Mouse (Mus musculus): ENCODE results near the gene Fth1. TPM values are rescaled to one million over a fixed set of nuclear protein-coding genes. Genes with fewer than 3 reads are reported as not detected.

The Fth1 gene
- polyA plus RNA-seq, 1 experiment from 2014 or later = 1,442 TPM

DNA sequence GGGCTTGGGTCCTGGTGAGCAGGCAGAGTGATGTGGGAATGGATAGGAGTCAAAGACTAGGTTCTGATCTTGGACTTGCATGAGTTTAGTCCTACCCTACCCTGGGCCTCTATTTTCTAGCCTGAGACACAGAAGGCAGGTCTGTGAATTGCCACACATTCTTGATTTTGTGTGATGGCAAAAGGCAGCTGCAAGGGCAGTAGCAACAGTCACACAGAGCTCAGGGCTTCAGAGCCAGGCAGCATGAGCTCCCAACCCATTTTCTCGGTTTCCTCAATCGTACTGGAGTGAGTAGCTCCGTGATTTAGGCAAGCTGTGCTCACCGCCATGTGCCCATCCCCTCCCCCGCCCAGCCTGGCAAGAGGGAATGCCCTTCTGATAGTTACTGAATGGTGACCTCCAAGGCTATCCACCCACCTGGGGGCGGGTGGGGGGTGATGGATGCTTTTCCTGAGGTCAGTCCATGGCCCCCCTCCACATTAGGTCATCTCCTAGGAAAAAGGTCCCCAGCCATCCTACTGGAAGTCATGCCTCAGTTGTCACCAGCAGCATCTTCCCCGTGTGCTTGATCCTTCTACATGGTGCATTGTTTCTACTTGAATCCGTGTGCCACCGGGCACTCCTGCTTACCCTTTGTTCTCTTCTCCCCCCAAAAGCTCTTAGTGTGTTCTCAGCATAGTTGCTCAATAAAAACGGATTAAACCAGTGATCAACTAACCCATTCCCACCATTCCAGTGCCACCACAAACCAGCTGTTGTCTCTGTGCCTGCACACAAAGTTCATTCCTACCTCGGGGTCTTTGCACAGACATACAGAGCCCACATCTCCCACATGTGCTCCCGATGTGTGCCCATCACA is 17.0 kb downstream of the Fth1 start:
- no peak overlapping the region for H3K4me3 ChIP-seq (ENCODE audit: low read depth, low read length)
- no peak overlapping the region for H3K27ac ChIP-seq (ENCODE audit: low read depth, low read length)
- H3K9me3 ChIP-seq (replicated peaks; ENCODE audit: control insufficient read depth, low read length) = no peaks in the 10 kb centered on the region
- no peaks in the 10 kb centered on the region for H3K4me1 ChIP-seq (ENCODE audit: control insufficient read depth, insufficient read depth, low read length)
- H3K9ac ChIP-seq (ENCODE audit: low read length) = no peak overlapping the region
- 75% methylated on average over 12 of the region's 12 CpGs for WGBS
- H3K27me3 ChIP-seq (replicated peaks; ENCODE audit: control insufficient read depth, insufficient read depth, low read length) = no peaks in the 10 kb centered on the region
- no peak overlapping the region for H3K4me2 ChIP-seq (ENCODE audit: low read length)
- ATAC-seq = no peak
- H3K36me3 ChIP-seq (ENCODE audit: control insufficient read depth, insufficient read depth, low read length) = no peaks in the 10 kb centered on the region
- no peak for DNase-seq (ENCODE audit: low spot score)

DNA sequence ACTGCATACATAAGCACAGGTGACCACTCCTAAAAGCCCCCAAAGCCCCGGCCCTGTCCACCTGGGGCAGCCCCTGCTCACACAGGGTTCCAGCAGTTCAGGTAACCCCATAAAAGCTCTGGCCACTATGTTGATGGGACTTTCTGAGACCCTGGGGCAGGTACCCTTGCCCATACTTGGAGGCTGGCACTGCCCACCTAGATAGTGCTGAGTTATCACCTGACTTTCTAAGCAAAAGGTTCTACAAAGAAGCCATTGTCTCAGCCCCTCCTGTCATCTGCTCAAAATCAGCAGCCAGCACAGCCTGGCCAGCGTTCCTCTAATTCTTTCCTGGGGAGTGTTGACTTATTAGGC is 17.6 kb downstream of the Fth1 start:
- H3K4me3 ChIP-seq (ENCODE audit: low read depth, low read length) = no peak overlapping the region
- ATAC-seq = no peak
- H3K36me3 ChIP-seq (ENCODE audit: control insufficient read depth, insufficient read depth, low read length) = no peaks in the 10 kb centered on the region
- no peaks in the 10 kb centered on the region for H3K9me3 ChIP-seq (replicated peaks; ENCODE audit: control insufficient read depth, low read length)
- H3K27me3 ChIP-seq (replicated peaks; ENCODE audit: control insufficient read depth, insufficient read depth, low read length) = no peaks in the 10 kb centered on the region
- no peak overlapping the region for H3K4me2 ChIP-seq (ENCODE audit: low read length)
- DNase-seq (ENCODE audit: low spot score) = no peak
- no peak overlapping the region for H3K9ac ChIP-seq (ENCODE audit: low read length)
- H3K4me1 ChIP-seq (ENCODE audit: control insufficient read depth, insufficient read depth, low read length) = no peaks in the 10 kb centered on the region
- WGBS = 58% methylated on average over 2 of the region's 2 CpGs
- no peak overlapping the region for H3K27ac ChIP-seq (ENCODE audit: low read depth, low read length)

DNA sequence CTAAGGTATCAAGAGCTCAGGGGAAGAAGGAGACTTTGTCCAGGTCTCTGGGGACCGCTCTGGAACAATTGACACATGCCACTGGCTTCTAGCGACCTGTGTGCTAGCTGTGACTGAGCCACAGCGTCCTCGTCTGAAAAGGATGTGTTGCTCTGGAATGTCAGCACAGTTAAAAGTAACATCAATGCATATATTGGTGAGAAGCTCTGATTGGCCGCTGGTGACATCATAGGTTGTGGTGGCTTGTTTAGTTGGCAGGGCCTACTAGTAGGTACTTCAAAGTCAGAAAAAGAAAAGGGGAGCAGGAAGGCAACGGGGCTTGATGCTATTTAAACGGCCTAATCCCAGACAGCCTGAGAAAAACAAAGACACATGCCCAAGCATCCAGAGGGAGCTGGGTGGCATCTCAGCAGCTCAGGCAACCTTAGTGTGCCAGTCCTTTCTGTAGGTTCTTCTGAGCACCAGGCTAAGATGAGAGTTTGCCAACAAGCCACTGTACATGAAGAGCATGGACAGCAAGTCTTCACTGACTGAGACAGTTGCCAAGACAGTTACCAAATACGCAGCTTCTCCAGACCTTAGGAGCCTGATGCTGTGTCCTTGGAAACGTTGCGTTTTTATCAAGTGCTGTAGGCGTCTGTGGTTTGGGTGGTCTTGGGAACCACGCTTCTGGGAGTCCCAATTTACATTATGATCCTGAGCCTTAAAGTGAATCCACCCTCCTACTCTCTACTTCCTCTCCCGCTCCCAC is 18.5 kb downstream of the Fth1 start:
- Histone ChIP-seq H3K4me2 (ENCODE audit: low read length) (no peak overlapping the region), H3K27ac (ENCODE audit: low read depth, low read length) (no peak overlapping the region), H3K9ac (ENCODE audit: low read length) (no peak overlapping the region), H3K4me3 (ENCODE audit: low read depth, low read length) (no peak overlapping the region), H3K36me3 (ENCODE audit: control insufficient read depth, insufficient read depth, low read length) (no peaks in the 10 kb centered on the region), H3K9me3 (replicated peaks; ENCODE audit: control insufficient read depth, low read length) (no peaks in the 10 kb centered on the region), H3K27me3 (replicated peaks; ENCODE audit: control insufficient read depth, insufficient read depth, low read length) (no peaks in the 10 kb centered on the region), H3K4me1 (ENCODE audit: control insufficient read depth, insufficient read depth, low read length) (no peaks in the 10 kb centered on the region)
- ATAC-seq = no peak
- WGBS = 60% methylated on average over 13 of the region's 13 CpGs
- DNase-seq (ENCODE audit: low spot score) = no peak

DNA sequence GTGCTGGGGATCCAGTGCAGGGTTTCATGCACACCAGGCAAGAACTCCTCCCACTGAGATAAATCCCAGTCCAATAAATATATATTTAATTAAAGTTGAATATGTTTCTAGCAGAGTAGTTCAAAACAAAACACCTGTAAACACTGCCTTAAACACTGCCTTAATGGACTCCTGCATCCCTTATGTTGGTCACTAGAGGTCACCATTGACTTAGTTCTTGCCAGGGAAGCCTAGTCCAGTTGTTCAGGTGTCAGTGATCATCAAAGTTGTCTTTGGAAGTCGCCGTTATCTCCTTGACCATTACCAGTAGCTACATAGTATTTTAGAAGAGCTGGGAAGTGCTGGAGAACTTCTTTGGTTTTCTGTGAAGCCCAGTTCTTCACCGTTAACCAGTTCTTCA is 19.9 kb downstream of the Fth1 start:
- no peak overlapping the region for H3K27ac ChIP-seq (ENCODE audit: low read depth, low read length)
- ATAC-seq (no peak), DNase-seq (ENCODE audit: low spot score) (peak; percentile 47)
- 29% methylated on average over 3 of the region's 3 CpGs for WGBS
- no peak overlapping the region for H3K4me2 ChIP-seq (ENCODE audit: low read length)
- H3K9me3 ChIP-seq (replicated peaks; ENCODE audit: control insufficient read depth, low read length) = no peaks in the 10 kb centered on the region
- H3K4me3 ChIP-seq (ENCODE audit: low read depth, low read length) = no peak overlapping the region
- H3K9ac ChIP-seq (ENCODE audit: low read length) = no peak overlapping the region
- no peaks in the 10 kb centered on the region for H3K27me3 ChIP-seq (replicated peaks; ENCODE audit: control insufficient read depth, insufficient read depth, low read length)
- H3K4me1 ChIP-seq (ENCODE audit: control insufficient read depth, insufficient read depth, low read length) = no peaks in the 10 kb centered on the region
- H3K36me3 ChIP-seq (ENCODE audit: control insufficient read depth, insufficient read depth, low read length) = no peaks in the 10 kb centered on the region

DNA sequence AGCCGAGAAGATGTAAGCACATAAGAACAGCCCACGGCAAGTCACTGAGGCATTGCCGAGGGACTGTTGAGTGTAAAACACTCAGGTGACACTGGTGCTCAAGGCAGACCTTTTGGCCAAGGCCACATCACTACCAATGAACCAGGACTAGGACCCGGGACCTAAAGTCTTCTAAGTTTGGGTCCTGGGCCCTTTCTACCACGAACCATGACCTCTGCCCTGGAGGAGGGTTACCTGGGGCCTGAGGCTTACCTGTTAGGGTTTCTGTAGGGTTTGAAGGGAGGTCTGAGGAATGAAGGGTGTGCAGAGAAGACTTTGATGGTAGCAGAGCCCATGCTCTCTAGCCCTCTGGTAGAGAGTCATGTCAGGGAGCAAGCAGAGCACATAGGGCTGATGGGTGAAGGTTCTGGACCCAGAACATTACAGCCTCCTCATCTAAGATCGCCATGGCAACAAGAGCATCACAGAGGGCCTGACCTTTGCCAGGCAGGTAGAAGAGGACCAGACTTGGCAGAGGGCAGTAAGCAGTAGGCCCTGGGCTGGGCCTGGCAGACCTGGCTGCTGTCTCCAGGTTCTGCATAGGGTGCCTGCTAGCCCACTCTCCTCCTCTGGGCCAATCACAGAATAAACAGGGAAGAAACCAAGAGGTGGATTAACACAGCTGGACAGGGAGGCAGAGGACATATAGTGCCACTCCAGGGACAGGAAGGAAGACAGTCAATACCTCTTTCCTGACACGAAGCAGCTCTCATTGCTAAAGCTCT is 21.0 kb downstream of the Fth1 start, which contains the start of the genes Best1 and Rab3il1:
Best1 (minus strand) TSS at position 428 of the 764 bp plus-strand sequence.
Rab3il1 (plus strand) TSS at position 464 of the 764 bp plus-strand sequence.
- no peak within 1 kb of the TSS for H3K4me3 ChIP-seq (ENCODE audit: low read depth, low read length)
- ATAC-seq (no peak), DNase-seq (ENCODE audit: low spot score) (no peak)
- H3K4me2 ChIP-seq (ENCODE audit: low read length) = no peak within 1 kb of the TSS
- H3K9me3 ChIP-seq (replicated peaks; ENCODE audit: control insufficient read depth, low read length) = no peaks in the 10 kb centered on the region
- H3K9ac ChIP-seq (ENCODE audit: low read length) = no peak within 1 kb of the TSS
- no peaks in the 10 kb centered on the region for H3K36me3 ChIP-seq (ENCODE audit: control insufficient read depth, insufficient read depth, low read length)
- no peak within 1 kb of the TSS for H3K27ac ChIP-seq (ENCODE audit: low read depth, low read length)
- WGBS = 76% methylated on average over 7 of the region's 7 CpGs
- H3K4me1 ChIP-seq (ENCODE audit: control insufficient read depth, insufficient read depth, low read length) = no peaks in the 10 kb centered on the region
- H3K27me3 ChIP-seq (replicated peaks; ENCODE audit: control insufficient read depth, insufficient read depth, low read length) = no peaks in the 10 kb centered on the region

DNA sequence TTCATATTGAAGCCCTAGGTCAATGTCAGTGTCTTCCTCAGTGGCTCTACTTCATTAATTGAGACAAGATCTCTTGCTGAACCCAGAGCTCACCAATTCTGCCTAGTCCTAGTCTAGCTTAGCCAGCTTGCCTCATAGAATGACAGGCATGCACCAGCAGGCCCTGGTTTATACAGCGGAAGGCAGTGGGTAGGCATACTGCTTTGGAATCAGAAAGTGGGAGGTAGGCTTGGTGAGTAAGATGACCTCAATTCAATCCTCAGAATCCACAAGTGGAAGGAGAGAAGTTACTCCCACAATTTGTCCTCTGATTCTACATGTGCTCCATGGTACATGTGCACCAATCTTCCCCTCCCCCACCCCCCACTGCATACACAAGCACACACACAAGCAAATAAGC is 23.3 kb downstream of the Fth1 start:
- Histone ChIP-seq H3K27ac (ENCODE audit: low read depth, low read length) (no peak overlapping the region), H3K36me3 (ENCODE audit: control insufficient read depth, insufficient read depth, low read length) (no peaks in the 10 kb centered on the region), H3K4me2 (ENCODE audit: low read length) (no peak overlapping the region), H3K9ac (ENCODE audit: low read length) (no peak overlapping the region), H3K27me3 (replicated peaks; ENCODE audit: control insufficient read depth, insufficient read depth, low read length) (no peaks in the 10 kb centered on the region), H3K4me3 (ENCODE audit: low read depth, low read length) (no peak overlapping the region), H3K9me3 (replicated peaks; ENCODE audit: control insufficient read depth, low read length) (no peaks in the 10 kb centered on the region), H3K4me1 (ENCODE audit: control insufficient read depth, insufficient read depth, low read length) (no peaks in the 10 kb centered on the region)
- ATAC-seq (no peak), DNase-seq (ENCODE audit: low spot score) (no peak)
- WGBS = 97% methylated on average over 1 of the region's 1 CpGs

DNA sequence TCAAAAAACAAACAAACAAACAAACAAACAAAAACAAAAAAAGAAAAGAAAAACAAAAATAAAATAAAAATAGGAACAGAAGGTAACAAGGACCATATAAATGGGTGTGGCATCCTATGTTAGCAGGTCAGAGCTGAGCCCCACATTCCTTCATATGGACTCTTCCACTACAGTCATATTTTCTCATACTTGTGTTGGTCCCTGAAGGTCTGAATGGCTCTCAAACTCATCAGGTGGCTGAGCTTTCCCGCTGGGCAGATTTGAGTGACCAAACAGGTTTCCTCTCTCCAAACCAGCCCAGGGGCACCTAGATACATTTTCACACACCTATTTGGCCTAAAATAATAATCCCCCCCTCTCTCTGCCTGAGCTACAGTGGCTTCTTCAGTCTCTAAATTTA is 31.0 kb downstream of the Fth1 start:
- no peak overlapping the region for H3K4me3 ChIP-seq (ENCODE audit: low read depth, low read length)
- H3K9me3 ChIP-seq (replicated peaks; ENCODE audit: control insufficient read depth, low read length) = no peaks in the 10 kb centered on the region
- no peak overlapping the region for H3K4me2 ChIP-seq (ENCODE audit: low read length)
- no peak overlapping the region for H3K9ac ChIP-seq (ENCODE audit: low read length)
- no peaks in the 10 kb centered on the region for H3K36me3 ChIP-seq (ENCODE audit: control insufficient read depth, insufficient read depth, low read length)
- no peaks in the 10 kb centered on the region for H3K27me3 ChIP-seq (replicated peaks; ENCODE audit: control insufficient read depth, insufficient read depth, low read length)
- ATAC-seq (no peak), DNase-seq (ENCODE audit: low spot score) (no peak)
- no peaks in the 10 kb centered on the region for H3K4me1 ChIP-seq (ENCODE audit: control insufficient read depth, insufficient read depth, low read length)
- WGBS = 87% methylated on average over 1 of the region's 1 CpGs
- no peak overlapping the region for H3K27ac ChIP-seq (ENCODE audit: low read depth, low read length)

DNA sequence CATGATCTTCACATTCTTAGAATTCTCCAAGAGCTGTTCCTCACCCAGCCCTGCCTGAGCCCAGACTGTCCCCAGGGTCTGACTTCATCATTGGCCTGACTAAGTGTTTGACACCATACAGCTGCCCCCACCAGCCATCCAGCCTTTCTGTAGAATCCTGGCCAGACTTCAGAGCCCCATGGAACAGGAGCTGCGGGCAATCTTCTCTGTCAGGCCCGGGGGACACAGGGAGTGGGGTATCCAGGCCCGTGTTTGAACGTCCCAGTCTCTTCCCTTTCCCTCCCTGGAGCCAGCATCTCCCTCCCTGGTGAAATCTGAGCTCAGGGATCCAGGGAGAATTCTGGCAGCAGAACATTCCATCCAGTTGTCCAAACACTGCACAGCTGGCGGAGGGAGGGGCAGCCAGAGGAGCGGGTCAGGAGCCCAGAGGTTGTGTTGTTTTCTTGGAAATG is 32.5 kb downstream of the Fth1 start:
- 52% methylated on average over 6 of the region's 6 CpGs for WGBS
- no peak overlapping the region for H3K9ac ChIP-seq (ENCODE audit: low read length)

More for the DNA sequence above, 32.5 kb downstream of the Fth1 start:
- ATAC-seq (no peak), DNase-seq (ENCODE audit: low spot score) (no peak)
- Histone ChIP-seq H3K27ac (ENCODE audit: low read depth, low read length) (no peak overlapping the region), H3K4me2 (ENCODE audit: low read length) (no peak overlapping the region), H3K4me3 (ENCODE audit: low read depth, low read length) (no peak overlapping the region), H3K27me3 (replicated peaks; ENCODE audit: control insufficient read depth, insufficient read depth, low read length) (no peaks in the 10 kb centered on the region), H3K36me3 (ENCODE audit: control insufficient read depth, insufficient read depth, low read length) (no peaks in the 10 kb centered on the region), H3K4me1 (ENCODE audit: control insufficient read depth, insufficient read depth, low read length) (peaks cover 2% of the 10 kb centered on the region; the same call in 1 of the 2 replicates), H3K9me3 (replicated peaks; ENCODE audit: control insufficient read depth, low read length) (no peaks in the 10 kb centered on the region)

All from forebrain, embryonic 14.5 days (tissue).